Mouse (Mus musculus) megakaryocyte, embryonic 14.5 days (primary cell): ENCODE measurements around the gene En2. TPM values are rescaled to one million over a fixed set of nuclear protein-coding genes. Genes with fewer than 3 reads are reported as not detected.

Experiments used
- H3K27me3 ChIP-seq: replicated peaks from 2 replicates; pipeline ENCODE3; 2012; ENCODE audit warnings: inconsistent platforms
- H3K36me3 ChIP-seq: replicated peaks from 2 replicates; pipeline ENCODE3; 2012; ENCODE audit warnings: low read length, inconsistent platforms, mixed read lengths
- H3K4me1 ChIP-seq: 2 replicates; pipeline ENCODE4 v1.6.1; 2012; ENCODE audit warnings: inconsistent platforms
- H3K4me3 ChIP-seq: replicated peaks from 2 replicates; pipeline ENCODE3; 2012; ENCODE audit warnings: moderate library complexity, mild to moderate bottlenecking, inconsistent platforms
- H3K9me3 ChIP-seq: 2 replicates; pipeline ENCODE4 v1.6.1; 2012; ENCODE audit warnings: inconsistent platforms
- FLI1 ChIP-seq: IDR thresholded peaks from 2 replicates; pipeline ENCODE4 v1.6.1; 2012; ENCODE audit warnings: low read length, inconsistent platforms, mixed read lengths
- GATA1 ChIP-seq: IDR thresholded peaks from 3 replicates; pipeline ENCODE4 v1.6.1; 2012; ENCODE audit warnings: mixed read lengths, low read length, inconsistent platforms, borderline replicate concordance
- polyA plus RNA-seq: library from polyadenylated mRNA; stranded (reverse); fragments of >175 nt; gene quantifications from 2 replicates; pipeline ENCODE4 v1.2.3, GENCODE M21; 2012; ENCODE audit warnings: low replicate concordance; ENCODE audit not compliant: insufficient read depth

The En2 gene
- polyA plus RNA-seq, 1 experiment, result not detected

- H3K4me3 ChIP-seq, result no peak overlapping the region
- peaks cover 97% of the 10 kb centered on the region for H3K27me3 ChIP-seq
- no peaks in the 10 kb centered on the region for H3K36me3 ChIP-seq
- peaks cover 7% of the 10 kb centered on the region for H3K4me1 ChIP-seq
- no peaks in the 10 kb centered on the region for H3K9me3 ChIP-seq
- TF ChIP-seq GATA1, result no peak
- no peak for TF ChIP-seq FLI1
These were observed 11.1 kb downstream of the En2 start for GRCm38 (mm10) chr5:28176585-28176984.

- no peaks in the 10 kb centered on the region for H3K36me3 ChIP-seq
- H3K9me3 ChIP-seq, result no peaks in the 10 kb centered on the region
- peaks cover 7% of the 10 kb centered on the region for H3K4me1 ChIP-seq
- no peak overlapping the region for H3K4me3 ChIP-seq
- H3K27me3 ChIP-seq, result peaks cover 94% of the 10 kb centered on the region
- TF ChIP-seq GATA1, result no peak
- no peak for TF ChIP-seq FLI1
These were observed 12.8 kb downstream of the En2 start for GRCm38 (mm10) chr5:28178322-28178721.

- peaks cover 93% of the 10 kb centered on the region for H3K27me3 ChIP-seq
- no peaks in the 10 kb centered on the region for H3K9me3 ChIP-seq
- no peaks in the 10 kb centered on the region for H3K36me3 ChIP-seq
- H3K4me1 ChIP-seq, result peaks cover 7% of the 10 kb centered on the region
- TF ChIP-seq GATA1 (no peak), FLI1 (no peak)
- no peak overlapping the region for H3K4me3 ChIP-seq
These were observed 13.8 kb downstream of the En2 start for GRCm38 (mm10) chr5:28179237-28179790.

- no peaks in the 10 kb centered on the region for H3K9me3 ChIP-seq
- no peaks in the 10 kb centered on the region for H3K36me3 ChIP-seq
- H3K4me3 ChIP-seq, result no peak overlapping the region
- no peaks in the 10 kb centered on the region for H3K4me1 ChIP-seq
- peaks cover 90% of the 10 kb centered on the region for H3K27me3 ChIP-seq
- TF ChIP-seq FLI1 (no peak), GATA1 (no peak)
These were observed 26.0 kb downstream of the En2 start for GRCm38 (mm10) chr5:28191201-28192098.

GRCm38 (mm10) chr5:28192099-28192454 lies 26.6 kb downstream of the En2 start:
- Histone ChIP-seq H3K4me1 (no peaks in the 10 kb centered on the region), H3K27me3 (peaks cover 88% of the 10 kb centered on the region), H3K9me3 (no peaks in the 10 kb centered on the region), H3K4me3 (no peak overlapping the region), H3K36me3 (no peaks in the 10 kb centered on the region)
- no peak for TF ChIP-seq FLI1
- TF ChIP-seq GATA1, result no peak

GRCm38 (mm10) chr5:28195473-28195872 lies 30.0 kb downstream of the En2 start:
- Histone ChIP-seq H3K4me3 (no peak overlapping the region), H3K4me1 (peaks cover 6% of the 10 kb centered on the region; the same call in 1 of the 2 replicates), H3K9me3 (no peaks in the 10 kb centered on the region), H3K36me3 (no peaks in the 10 kb centered on the region), H3K27me3 (peaks cover 87% of the 10 kb centered on the region)
- TF ChIP-seq GATA1, result no peak
- no peak for TF ChIP-seq FLI1

GRCm38 (mm10) chr5:28199089-28199873 lies 33.8 kb downstream of the En2 start:
- Histone ChIP-seq H3K27me3 (peaks cover 80% of the 10 kb centered on the region), H3K36me3 (no peaks in the 10 kb centered on the region), H3K4me3 (no peak overlapping the region), H3K4me1 (peaks cover 6% of the 10 kb centered on the region; the same call in 1 of the 2 replicates), H3K9me3 (no peaks in the 10 kb centered on the region)
- TF ChIP-seq FLI1, result no peak
- no peak for TF ChIP-seq GATA1

GRCm38 (mm10) chr5:28203086-28203485 lies 37.6 kb downstream of the En2 start:
- H3K27me3 ChIP-seq, result peaks cover 77% of the 10 kb centered on the region
- TF ChIP-seq GATA1, result no peak
- TF ChIP-seq FLI1, result no peak
- no peaks in the 10 kb centered on the region for H3K36me3 ChIP-seq
- H3K4me3 ChIP-seq, result no peak overlapping the region
- H3K9me3 ChIP-seq, result no peaks in the 10 kb centered on the region
- peaks cover 6% of the 10 kb centered on the region; the same call in 1 of the 2 replicates for H3K4me1 ChIP-seq

GRCm38 (mm10) chr5:28204678-28205077 lies 39.2 kb downstream of the En2 start:
- no peak overlapping the region for H3K4me3 ChIP-seq
- H3K4me1 ChIP-seq, result peaks cover 7% of the 10 kb centered on the region
- no peaks in the 10 kb centered on the region for H3K9me3 ChIP-seq
- peaks cover 79% of the 10 kb centered on the region for H3K27me3 ChIP-seq
- H3K36me3 ChIP-seq, result no peaks in the 10 kb centered on the region
- TF ChIP-seq FLI1 (no peak), GATA1 (no peak)

- Histone ChIP-seq H3K4me1 (peaks cover 23% of the 10 kb centered on the region), H3K9me3 (no peaks in the 10 kb centered on the region), H3K27me3 (peaks cover 85% of the 10 kb centered on the region), H3K4me3 (no peak overlapping the region), H3K36me3 (no peaks in the 10 kb centered on the region)
- TF ChIP-seq FLI1 (no peak), GATA1 (no peak)
These were observed 41.0 kb downstream of the En2 start for GRCm38 (mm10) chr5:28206448-28206847.
